Mouse (Mus musculus) mouse embryonic stem cell (cell line): ENCODE results near the gene Onecut3.

Source experiments
- in situ Hi-C, 2 experiments: fragments of 300-500 bp; cut with MboI; formaldehyde crosslinking; loops; 1 replicate in 1 of 2; 3 replicates in 1 of 2; pipeline ENCODE4 v1.14.3; 2019 to 2020; ENCODE audit warnings: low sequenced_read_pairs in 2 of 2, low pct_unique_long_range_greater_than_20kb in 1 of 2, mixed read lengths in 1 of 2; ENCODE audit not compliant: unreplicated experiment in 1 of 2

Onecut3 gene

DNA sequence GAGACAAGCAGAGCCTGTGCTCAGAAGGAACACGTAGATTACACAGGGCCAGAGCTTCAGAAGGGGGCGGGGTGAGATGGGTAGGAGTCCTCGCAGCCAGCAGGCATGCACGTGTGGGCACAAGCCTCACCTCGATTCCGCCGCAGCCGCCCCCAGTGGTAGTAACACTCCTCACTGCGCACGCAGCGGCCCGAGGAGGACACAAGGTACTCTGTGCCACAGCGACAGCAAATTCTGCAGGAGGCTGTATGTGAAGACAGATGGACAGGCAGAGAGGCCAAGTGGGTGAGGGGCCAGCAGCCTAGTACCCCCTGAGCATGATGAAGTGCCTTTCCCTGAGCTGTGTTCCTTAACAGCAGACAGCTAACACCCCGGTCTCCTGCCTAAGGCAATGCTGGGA lies 49.2 kb downstream of the Onecut3 start:
- in situ Hi-C loops: no loop called here

DNA sequence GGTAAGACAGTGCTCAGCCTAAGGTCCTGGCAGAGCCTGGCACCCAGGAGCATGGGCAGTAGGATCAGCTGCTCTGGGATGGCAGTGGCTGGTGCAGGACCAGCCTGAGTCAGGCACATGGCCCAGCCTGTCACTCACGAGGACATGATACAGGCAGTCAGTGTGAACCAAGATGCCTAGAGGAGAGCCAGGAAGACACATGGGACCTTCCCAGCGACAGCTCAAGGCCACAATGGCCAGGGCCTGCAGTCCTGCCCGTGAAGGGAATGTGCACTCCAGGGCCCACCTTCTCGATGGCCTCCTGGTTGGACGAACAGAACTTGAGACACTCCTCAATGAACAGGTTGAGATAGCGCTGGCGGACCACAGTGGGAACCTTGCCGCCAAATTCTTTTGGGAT lies 51.0 kb downstream of the Onecut3 start:
- in situ Hi-C loops: no loop called here

DNA sequence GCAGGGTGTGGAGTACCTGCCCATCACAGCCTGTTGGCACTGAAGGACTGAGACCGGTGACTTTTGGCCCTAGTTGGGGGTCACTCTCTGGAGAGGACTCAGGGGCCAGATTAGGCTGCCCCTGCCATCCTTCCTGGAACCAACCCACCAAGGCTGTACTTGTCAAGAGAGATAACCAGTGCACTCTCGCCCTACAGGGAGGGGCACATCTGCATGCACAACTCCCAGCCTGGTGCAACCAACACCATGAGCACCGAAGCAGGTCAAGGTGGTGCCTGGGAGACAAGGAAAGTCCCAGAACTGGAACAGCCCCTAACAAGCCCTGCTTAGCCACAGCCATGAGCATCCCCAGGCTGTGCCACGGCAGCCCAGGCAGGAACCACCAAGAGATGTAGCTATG lies 52.3 kb downstream of the Onecut3 start:
- in situ Hi-C loops: no loop called here

DNA sequence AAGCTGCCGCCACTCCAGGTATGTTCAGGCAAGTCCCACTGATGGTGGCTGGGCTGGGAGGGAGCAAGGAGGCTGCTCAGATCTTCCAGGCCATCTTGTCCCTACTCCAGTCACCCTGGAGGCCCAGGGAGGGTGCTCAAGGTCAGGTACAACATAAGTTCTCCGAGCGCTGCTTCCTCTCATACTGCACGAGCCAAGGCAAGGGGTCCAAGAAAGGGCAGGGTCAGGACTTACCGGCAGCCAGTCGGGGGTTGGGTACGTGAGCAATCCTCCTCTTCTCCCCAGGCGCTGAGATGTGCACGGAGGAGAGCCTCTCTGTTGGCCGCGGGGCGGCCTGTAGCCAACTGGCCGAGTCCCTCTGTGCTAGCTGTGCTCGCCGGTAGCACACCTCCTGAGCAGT lies 52.9 kb downstream of the Onecut3 start:
- in situ Hi-C loops: no loop called here

DNA sequence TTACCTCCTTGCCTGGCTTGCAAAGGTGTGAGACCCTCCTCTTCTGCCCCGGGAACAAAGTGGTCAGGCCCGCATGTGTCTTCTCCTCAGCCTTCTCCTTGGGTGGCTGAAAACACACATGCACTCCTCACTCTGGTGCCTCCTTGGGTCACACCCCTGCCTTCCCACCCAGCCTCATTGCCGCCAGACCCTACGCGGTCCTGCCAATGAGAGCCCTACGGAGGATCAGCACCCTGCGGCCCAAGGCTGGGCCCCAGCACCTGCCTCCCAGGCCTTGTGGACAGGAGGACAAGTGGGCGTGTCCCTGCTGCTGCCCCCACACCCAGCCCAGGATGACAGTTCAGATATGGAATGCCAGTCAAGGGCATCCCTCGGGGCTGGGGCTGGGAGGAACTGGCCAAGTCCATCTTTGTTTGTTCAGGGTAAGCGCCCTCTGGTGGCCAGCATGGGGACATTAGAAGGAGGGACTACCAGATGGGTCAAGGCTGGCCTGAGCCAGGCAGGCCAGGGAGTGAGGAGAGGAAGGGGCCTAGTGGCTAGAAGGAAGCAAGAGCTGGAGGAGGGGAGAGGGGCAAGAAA lies 53.9 kb downstream of the Onecut3 start:
- in situ Hi-C loops: no loop called here

DNA sequence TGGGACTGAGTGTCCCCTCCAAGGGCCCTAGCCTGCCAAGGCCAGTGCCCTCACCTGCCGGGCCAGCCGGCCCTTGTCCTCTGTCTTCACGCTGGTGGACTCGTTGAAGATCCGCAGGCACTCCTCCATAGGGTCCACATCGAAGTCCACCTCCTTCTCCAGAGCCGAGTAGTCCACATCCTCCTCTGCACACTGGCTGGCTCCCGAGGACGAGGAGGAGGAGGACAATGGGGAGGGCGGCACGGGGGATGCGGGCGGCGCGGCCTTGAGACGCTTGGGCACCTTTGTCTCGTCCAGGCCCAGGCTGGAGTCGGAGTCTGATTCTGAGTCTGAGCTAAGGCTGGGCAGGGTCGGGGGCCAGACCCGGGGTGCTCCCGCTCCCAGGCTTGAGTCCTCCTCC lies 54.6 kb downstream of the Onecut3 start:
- in situ Hi-C loops: no loop called here

GRCm38 (mm10) chr10:80552364-80552763 lies 57.7 kb downstream of the Onecut3 start:
- in situ Hi-C loops: no loop called here

- in situ Hi-C loops: no loop called here
Measured at GRCm38 (mm10) chr10:80553575-80553974, 58.9 kb downstream of the Onecut3 start.

GRCm38 (mm10) chr10:80553997-80554396 lies 59.4 kb downstream of the Onecut3 start:
- in situ Hi-C loops: no loop called here

DNA sequence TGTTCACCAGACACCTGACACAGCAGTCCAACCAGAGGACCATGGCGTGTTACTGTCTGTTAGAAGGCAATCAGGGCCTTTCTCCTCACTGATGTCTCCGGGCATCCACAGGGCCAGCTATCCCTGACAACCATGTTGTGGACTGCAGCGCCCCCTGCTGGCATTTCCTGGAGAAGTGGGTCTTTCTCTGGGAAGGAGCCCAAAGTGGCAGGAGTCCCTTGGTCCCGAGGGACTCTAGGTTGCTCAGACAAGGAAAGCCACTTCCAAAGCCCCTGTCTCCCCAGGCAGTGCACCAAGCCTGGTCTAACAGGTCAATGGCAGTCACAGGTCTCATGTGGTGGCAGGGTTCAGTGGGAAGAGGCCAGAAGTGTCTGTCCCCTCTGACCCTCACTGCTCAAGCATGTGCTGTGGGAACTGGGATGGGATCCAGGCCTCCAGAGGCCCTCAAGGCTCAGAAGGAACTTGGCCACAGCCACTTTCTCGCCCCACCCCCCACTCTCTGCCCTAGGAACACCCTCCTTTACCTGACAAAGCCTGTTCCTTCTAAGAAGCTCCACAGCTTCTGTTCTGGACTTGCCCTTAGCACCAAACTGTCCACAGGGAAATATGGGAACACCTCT lies 62.8 kb downstream of the Onecut3 start:
- in situ Hi-C loops: no loop called here

DNA sequence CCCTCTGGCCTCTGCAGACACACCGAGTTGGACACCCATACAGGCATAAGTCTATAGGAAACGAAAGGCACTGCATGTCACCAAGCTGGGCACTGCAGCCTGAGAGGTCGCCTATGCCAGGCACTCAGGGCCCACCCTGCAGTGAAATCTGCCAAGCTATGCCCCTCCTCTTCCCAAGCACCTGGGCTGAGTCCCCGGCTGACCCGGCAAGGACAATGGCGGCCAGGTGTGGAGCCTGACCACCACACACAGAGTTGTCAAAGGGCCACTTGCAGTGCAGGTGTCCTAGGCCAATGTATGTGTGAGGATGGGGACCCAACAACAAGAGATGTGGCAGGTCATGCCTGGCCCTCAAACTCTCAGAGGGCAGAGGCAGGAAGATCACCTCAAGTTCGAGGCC lies 64.8 kb downstream of the Onecut3 start:
- in situ Hi-C loops: no loop called here

- in situ Hi-C loops: no loop called here
Measured at GRCm38 (mm10) chr10:80560621-80561020, 66.0 kb downstream of the Onecut3 start.

DNA sequence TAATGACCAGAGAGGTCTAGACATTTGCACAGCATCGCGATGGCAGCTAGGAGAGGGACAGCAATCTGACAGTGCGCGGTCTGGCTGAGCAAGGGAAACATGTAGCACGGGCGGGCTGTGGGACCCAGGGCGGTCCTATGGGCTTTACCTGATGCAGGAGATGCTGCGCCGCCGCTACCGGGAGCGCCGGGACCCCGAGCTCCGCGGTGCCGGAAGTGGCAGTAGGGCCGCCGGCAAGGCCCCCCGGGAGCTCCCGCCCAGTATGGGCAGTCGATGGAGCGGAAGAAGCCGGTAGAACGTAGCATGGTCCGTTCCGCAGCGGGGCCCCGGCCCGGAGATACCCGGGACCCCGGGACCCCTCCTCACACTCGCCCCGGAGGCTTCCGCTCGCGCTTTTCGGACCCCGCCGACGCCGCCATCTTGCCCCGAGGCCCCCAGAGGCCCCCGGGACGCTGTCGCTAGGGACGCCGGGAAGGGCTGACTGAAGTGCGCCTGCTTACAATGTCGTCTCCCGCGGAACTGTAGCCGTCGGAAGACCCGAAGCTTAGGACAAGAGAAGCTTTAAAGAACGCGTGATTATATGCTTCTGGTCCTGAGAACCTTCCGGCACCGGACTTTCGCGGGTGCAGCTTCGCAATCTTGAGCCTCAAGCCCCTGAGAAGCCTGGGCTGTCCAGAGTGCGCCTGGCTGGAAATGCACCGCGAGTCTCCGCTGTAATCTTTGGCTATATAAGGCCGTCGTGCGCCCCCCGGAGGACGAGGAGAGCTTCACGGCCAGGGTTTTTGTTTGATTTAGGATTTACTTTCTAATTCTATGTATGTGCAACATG lies 66.7 kb downstream of the Onecut3 start, which contains the start of gene Rexo1:
TSS of gene Rexo1 (minus strand) at position 445 of the 829 bp plus-strand sequence.
- in situ Hi-C loops: no loop called here

GRCm38 (mm10) chr10:80566375-80567092 lies 71.9 kb downstream of the Onecut3 start:
- in situ Hi-C loops: no loop called here
